Mouse (Mus musculus): ENCODE results near the gene Pidd1. TPM values are rescaled to one million over a fixed set of nuclear protein-coding genes. Genes with fewer than 3 reads are reported as not detected.

The Pidd1 gene
- polyA plus RNA-seq, 1 experiment: 13.0 TPM

DNA sequence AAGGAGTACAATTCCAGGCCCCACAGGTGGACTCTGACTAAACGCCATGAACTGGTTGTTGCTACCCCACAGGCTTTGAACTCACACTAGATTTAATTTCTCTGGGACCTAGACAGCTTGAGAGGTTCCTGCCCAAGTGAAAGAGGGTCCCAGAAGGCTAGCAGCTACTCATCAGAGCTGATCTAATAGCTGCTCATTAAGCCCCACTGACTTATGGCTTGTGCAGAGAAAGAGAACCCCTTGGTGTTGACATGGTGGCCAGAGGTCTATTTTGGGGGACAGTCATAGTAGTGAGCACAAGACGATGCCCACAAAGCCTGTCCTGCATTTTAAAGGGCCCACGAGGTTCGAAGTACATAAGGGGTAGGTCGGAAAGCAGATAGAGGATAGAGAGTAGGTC is 30.3 kb upstream of the Pidd1 start:
- Histone ChIP-seq H3K4me1 (peaks cover 84% of the 10 kb centered on the region), H3K9me3 (no peaks in the 10 kb centered on the region), H3K4me3 (replicated peaks) (peak overlapping the region; percentile 97), H3K27me3 (replicated peaks) (no peaks in the 10 kb centered on the region), H3K36me3 (replicated peaks; ENCODE audit: low read length) (peaks cover 44% of the 10 kb centered on the region)
- TF ChIP-seq GATA1 (IDR thresholded peaks at IDR 0.05; ENCODE audit: borderline replicate concordance, low read length) (no peak), FLI1 (IDR thresholded peaks at IDR 0.05; ENCODE audit: low read length) (no peak)

DNA sequence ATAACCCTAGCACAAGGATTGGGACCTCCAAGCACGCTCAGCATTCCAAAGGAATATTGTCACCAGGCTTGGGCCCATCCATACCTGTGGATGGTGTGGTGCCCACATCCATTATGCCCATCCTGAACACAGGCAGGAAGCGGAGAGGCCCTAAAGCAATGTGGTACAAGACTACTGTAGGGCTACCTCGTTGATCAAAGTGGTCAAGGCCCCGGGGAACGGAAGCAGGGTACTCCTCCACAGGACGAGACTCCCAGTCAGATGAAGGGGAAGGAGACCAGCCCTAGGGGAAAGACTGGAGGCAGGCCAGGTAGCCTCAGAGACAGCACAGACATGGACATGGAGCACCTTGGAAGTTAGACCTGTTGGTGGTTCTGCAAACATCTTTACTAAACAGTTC is 28.9 kb upstream of the Pidd1 start:
- Histone ChIP-seq H3K4me3 (replicated peaks) (peak overlapping the region; percentile 59), H3K27me3 (replicated peaks) (no peaks in the 10 kb centered on the region), H3K36me3 (replicated peaks; ENCODE audit: low read length) (peaks cover 44% of the 10 kb centered on the region), H3K4me1 (peaks cover 87% of the 10 kb centered on the region), H3K9me3 (no peaks in the 10 kb centered on the region)
- TF ChIP-seq GATA1 (IDR thresholded peaks at IDR 0.05; ENCODE audit: borderline replicate concordance, low read length) (no peak), FLI1 (IDR thresholded peaks at IDR 0.05; ENCODE audit: low read length) (no peak)

DNA sequence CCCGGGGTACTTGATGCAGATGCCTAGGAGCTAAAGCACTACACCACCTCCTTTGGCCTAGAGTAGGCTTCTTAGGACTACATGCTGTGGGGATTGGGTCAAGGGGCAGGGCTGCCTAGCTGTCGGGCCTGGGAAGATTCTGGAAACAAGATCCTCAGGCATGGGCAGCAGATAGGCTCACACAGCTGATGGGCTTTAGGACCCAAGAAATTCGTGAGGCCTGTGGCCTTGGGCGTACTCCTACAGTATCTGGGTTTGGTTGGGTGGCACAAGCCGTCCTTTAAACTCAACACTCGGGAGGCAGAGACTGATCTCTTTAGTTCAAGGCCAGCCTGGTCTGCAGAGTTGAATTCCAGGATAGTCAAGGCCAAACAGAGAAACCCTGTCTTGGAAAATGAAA is 28.4 kb upstream of the Pidd1 start:
- H3K4me1 ChIP-seq: peaks cover 83% of the 10 kb centered on the region
- TF ChIP-seq GATA1 (IDR thresholded peaks at IDR 0.05; ENCODE audit: borderline replicate concordance, low read length) (no peak), FLI1 (IDR thresholded peaks at IDR 0.05; ENCODE audit: low read length) (no peak)
- H3K27me3 ChIP-seq (replicated peaks): no peaks in the 10 kb centered on the region
- H3K4me3 ChIP-seq (replicated peaks): no peak overlapping the region
- H3K9me3 ChIP-seq: no peaks in the 10 kb centered on the region
- H3K36me3 ChIP-seq (replicated peaks; ENCODE audit: low read length): peaks cover 44% of the 10 kb centered on the region

DNA sequence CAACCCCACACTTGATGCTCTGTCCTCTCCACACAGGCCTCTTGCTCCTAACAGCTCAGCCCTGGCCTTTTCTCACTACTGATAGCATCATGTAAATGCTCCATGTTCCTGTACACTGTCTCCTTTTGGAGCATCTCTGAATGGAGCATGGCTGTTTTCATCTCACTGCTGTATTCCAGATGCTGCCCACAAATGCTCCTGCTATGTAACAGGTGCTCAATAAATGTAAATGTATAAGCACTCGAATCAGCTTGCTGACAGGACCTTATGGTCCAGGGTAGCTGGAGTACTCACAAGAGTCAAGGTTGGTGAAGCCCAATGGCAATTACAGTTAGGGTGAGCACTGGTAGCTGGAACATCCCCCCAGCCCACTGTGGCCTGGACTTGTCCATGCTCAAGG is 27.4 kb upstream of the Pidd1 start:
- Histone ChIP-seq H3K36me3 (replicated peaks; ENCODE audit: low read length) (peaks cover 44% of the 10 kb centered on the region), H3K27me3 (replicated peaks) (no peaks in the 10 kb centered on the region), H3K4me1 (peaks cover 82% of the 10 kb centered on the region), H3K4me3 (replicated peaks) (peak overlapping the region; percentile 46), H3K9me3 (no peaks in the 10 kb centered on the region)
- TF ChIP-seq GATA1 (IDR thresholded peaks at IDR 0.05; ENCODE audit: borderline replicate concordance, low read length): no peak
- TF ChIP-seq FLI1 (IDR thresholded peaks at IDR 0.05; ENCODE audit: low read length): no peak

DNA sequence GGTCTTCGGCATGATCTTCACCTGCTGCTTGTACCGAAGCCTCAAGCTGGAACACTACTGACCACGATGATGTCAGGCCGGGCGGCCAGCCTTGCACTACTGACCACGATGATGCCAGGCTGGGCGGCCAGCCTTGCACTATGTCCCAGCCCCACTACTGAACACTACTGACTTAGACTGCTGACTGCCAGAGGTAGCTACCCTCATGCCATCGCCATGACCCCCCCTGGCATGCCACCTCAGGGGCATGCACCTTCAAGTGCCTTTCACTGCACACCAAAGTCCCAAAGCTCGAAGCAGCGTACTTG is 26.8 kb upstream of the Pidd1 start:
- Histone ChIP-seq H3K27me3 (replicated peaks) (no peaks in the 10 kb centered on the region), H3K9me3 (no peaks in the 10 kb centered on the region), H3K4me3 (replicated peaks) (peak overlapping the region; percentile 99), H3K4me1 (peaks cover 82% of the 10 kb centered on the region), H3K36me3 (replicated peaks; ENCODE audit: low read length) (peaks cover 44% of the 10 kb centered on the region)
- TF ChIP-seq FLI1 (IDR thresholded peaks at IDR 0.05; ENCODE audit: low read length) (no peak), GATA1 (IDR thresholded peaks at IDR 0.05; ENCODE audit: borderline replicate concordance, low read length) (no peak)

DNA sequence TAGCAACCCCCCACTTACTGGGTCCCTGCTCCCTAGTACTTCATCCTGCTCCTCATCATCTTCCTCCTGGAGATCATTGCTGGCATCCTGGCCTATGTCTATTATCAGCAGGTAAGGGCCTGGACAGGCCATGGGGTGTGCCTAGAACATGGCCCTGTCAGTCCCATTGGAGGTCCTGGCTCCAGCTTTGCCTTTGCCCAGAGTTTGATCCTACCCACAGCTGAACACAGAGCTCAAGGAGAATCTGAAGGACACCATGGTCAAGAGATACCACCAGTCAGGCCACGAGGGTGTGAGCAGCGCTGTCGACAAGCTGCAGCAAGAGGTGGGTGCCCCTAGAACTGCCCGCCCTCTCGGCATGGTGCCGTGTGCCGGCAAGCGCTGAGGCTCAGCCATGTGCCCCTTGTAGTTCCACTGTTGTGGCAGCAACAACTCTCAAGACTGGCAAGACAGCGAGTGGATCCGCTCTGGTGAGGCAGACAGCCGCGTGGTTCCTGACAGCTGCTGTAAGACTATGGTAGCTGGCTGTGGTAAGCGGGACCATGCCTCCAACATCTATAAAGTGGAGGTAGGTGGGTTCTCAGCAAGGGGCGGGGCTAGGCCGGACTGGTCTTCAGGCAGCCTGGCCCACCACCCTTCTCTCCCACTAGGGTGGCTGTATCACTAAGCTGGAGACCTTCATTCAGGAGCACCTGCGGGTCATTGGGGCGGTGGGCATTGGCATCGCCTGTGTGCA is 26.2 kb upstream of the Pidd1 start:
- Histone ChIP-seq H3K27me3 (replicated peaks) (no peaks in the 10 kb centered on the region), H3K4me3 (replicated peaks) (peak overlapping the region; percentile 99), H3K4me1 (peaks cover 85% of the 10 kb centered on the region), H3K36me3 (replicated peaks; ENCODE audit: low read length) (peaks cover 45% of the 10 kb centered on the region), H3K9me3 (no peaks in the 10 kb centered on the region)
- no peak for TF ChIP-seq FLI1 (IDR thresholded peaks at IDR 0.05; ENCODE audit: low read length)
- TF ChIP-seq GATA1 (IDR thresholded peaks at IDR 0.05; ENCODE audit: borderline replicate concordance, low read length): no peak

DNA sequence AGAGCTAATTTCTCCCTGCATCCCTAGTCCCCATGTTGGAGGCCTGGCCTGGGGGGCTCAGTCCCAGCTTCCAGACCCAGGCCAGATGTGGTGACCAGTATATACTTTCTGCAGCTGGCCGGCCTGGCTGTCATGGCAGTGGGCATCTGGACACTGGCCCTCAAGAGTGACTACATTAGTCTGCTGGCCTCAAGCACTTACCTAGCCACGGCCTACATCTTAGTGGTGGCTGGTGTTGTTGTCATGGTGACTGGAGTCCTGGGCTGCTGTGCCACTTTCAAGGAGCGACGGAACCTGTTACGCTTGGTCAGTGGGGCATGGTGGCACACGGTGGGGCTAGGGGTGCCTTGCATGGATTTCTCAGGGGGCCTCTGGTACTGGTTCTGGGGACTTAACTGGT is 25.5 kb upstream of the Pidd1 start:
- peaks cover 92% of the 10 kb centered on the region for H3K4me1 ChIP-seq
- TF ChIP-seq FLI1 (IDR thresholded peaks at IDR 0.05; ENCODE audit: low read length) (no peak), GATA1 (IDR thresholded peaks at IDR 0.05; ENCODE audit: borderline replicate concordance, low read length) (no peak)
- no peaks in the 10 kb centered on the region for H3K27me3 ChIP-seq (replicated peaks)
- H3K36me3 ChIP-seq (replicated peaks; ENCODE audit: low read length): peaks cover 50% of the 10 kb centered on the region
- peak overlapping the region; percentile 99 for H3K4me3 ChIP-seq (replicated peaks)
- no peaks in the 10 kb centered on the region for H3K9me3 ChIP-seq

DNA sequence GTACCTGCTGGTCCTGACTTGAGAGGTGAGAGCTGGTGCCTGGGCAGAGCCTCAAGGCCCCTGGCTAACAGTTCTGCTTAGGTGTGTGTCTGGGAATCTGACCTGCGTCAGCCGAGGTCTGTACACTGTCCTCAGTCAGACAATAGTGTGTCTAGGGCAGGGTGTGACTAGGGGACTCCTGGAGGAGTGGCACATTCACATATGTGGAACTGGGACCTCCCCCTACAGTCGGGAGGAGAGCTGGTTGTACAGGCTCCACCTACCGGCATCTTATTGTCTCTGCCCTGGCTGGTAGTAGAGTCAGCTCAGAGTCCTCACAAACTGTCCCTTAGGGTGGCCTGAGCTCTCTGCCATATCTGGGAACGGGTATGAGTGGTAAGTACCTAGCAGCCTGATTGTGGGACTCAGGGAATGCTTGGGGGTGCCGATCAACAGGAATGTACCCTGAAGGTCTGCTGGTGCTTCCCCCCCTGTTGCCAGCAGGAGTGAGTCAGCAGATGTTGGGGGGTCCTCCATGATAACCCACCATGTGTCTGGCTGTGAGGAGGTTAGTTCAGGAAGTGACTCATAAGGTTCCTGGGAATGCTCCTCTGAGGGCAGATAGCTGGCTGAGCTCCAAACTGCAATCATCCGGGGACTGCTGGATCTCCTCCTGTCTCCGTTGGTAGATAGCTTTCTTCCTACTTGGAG is 24.8 kb upstream of the Pidd1 start:
- peak overlapping the region; percentile 99 for H3K4me3 ChIP-seq (replicated peaks)
- no peaks in the 10 kb centered on the region for H3K27me3 ChIP-seq (replicated peaks)
- peaks cover 92% of the 10 kb centered on the region for H3K4me1 ChIP-seq
- H3K36me3 ChIP-seq (replicated peaks; ENCODE audit: low read length): peaks cover 57% of the 10 kb centered on the region
- no peaks in the 10 kb centered on the region for H3K9me3 ChIP-seq
- TF ChIP-seq FLI1 (IDR thresholded peaks at IDR 0.05; ENCODE audit: low read length) (no peak), GATA1 (IDR thresholded peaks at IDR 0.05; ENCODE audit: borderline replicate concordance, low read length) (no peak)

DNA sequence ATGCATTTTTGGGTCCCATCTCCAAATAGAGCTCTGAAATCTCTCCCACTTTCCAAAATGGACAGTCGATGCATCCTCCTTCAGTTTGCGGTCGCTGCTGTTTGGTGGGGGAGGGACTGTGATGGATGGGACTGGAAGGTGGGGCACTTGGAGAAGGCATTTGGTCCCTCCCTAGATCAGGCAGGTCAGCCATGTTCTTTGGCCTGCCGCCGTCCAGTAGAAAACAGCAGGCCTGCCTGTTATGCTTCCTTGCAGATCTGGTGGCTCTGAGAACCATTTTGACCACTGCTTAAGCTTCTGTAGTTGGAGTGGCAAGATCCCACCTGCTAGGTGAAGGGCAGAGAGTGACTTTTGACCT is 24.3 kb upstream of the Pidd1 start:
- no peaks in the 10 kb centered on the region for H3K9me3 ChIP-seq
- no peak for TF ChIP-seq GATA1 (IDR thresholded peaks at IDR 0.05; ENCODE audit: borderline replicate concordance, low read length)
- no peak for TF ChIP-seq FLI1 (IDR thresholded peaks at IDR 0.05; ENCODE audit: low read length)
- peaks cover 57% of the 10 kb centered on the region for H3K36me3 ChIP-seq (replicated peaks; ENCODE audit: low read length)
- H3K27me3 ChIP-seq (replicated peaks): peaks cover 3% of the 10 kb centered on the region
- H3K4me3 ChIP-seq (replicated peaks): peak overlapping the region; percentile 99
- peaks cover 92% of the 10 kb centered on the region for H3K4me1 ChIP-seq

DNA sequence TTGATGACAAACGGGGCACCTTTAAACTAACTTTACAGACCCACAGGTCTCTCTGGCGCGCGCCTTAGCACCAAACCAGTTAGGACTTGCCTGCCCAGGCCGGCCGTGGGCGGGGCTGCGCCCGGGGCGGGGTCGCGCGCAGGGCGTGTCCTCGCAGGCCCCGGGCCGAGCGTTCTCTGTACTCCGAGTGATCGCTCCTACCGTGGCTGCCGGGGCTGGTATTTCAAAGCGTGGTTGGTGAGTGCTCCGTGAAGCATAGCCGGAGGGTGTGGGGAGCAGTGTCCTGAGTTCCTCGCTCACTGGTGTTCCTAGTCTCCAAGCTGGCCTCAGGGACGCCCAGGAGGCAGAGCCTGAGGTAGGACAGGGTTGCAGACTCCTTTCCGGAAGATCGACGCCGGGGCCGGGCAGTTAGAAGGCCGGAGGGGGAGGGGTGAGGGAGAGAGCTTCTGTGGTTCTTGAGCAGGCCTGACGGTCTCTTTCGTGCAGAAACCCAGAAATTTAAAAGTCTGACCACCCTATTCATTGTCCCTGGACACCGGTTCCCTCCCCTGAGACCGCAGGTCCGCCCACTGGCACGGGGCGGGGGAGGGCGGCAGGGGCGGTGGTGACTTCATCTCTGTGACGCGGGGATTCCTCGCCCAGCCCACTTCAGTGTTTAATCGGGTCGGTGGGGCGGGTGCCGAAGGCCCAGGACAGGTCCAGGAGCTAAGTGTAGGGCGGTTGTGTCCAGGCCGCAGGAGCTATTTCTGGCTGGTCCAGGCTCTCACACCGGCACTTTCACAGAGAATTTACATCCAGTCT is 23.6 kb upstream of the Pidd1 start, which contains the start of gene Cd151:
Gene Cd151 (plus strand): TSS at position 163 of the 801 bp plus-strand sequence.
- peak within 1 kb of the TSS; percentile 99 for H3K4me3 ChIP-seq (replicated peaks)
- TF ChIP-seq GATA1 (IDR thresholded peaks at IDR 0.05; ENCODE audit: borderline replicate concordance, low read length) (no peak), FLI1 (IDR thresholded peaks at IDR 0.05; ENCODE audit: low read length) (no peak)
- H3K9me3 ChIP-seq: no peaks in the 10 kb centered on the region
- peaks cover 51% of the 10 kb centered on the region for H3K36me3 ChIP-seq (replicated peaks; ENCODE audit: low read length)
- H3K27me3 ChIP-seq (replicated peaks): peaks cover 5% of the 10 kb centered on the region
- peaks cover 92% of the 10 kb centered on the region for H3K4me1 ChIP-seq
